Mouse (Mus musculus): ENCODE measurements around the gene Plekhg3. TPM values are rescaled to one million over a fixed set of nuclear protein-coding genes. Genes with fewer than 3 reads are reported as not detected.
A peak's percentile ranks its signal among the peaks of the same experiment; 100 is the strongest.

The Plekhg3 gene
- polyA plus RNA-seq, 1 experiment from 2014 or later = 9.5 TPM

DNA sequence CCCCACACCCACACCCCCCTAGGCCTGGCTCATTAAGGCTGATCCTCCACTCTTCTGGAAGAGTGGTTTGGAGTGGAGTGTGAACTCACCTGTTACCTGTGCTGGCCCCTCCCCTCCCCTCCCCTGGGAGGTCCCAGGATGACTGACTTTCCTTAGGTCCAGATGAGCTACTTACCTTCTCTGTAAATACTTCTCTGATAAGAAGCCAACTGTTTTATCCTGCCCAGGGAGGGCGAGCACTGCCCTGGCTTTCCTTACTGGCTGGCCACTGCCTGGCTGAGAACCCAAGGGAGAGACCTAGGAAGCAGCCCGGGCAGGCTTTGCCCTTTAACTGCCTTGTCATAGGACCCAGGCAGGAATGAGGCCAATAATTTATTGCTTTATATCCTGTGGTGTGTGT lies 47.8 kb downstream of the Plekhg3 start:
- Histone ChIP-seq H3K4me2 (replicated peaks) (no peak overlapping the region), H3K9ac (no peak overlapping the region), H3K27ac (no peak overlapping the region), H3K4me3 (replicated peaks) (no peak overlapping the region), H3K9me3 (no peaks in the 10 kb centered on the region), H3K27me3 (replicated peaks) (no peaks in the 10 kb centered on the region), H3K36me3 (peaks cover 30% of the 10 kb centered on the region), H3K4me1 (replicated peaks) (peaks cover 17% of the 10 kb centered on the region)
- WGBS = 61% methylated on average over 2 of the region's 2 CpGs
- peak; percentile 40 for ATAC-seq

DNA sequence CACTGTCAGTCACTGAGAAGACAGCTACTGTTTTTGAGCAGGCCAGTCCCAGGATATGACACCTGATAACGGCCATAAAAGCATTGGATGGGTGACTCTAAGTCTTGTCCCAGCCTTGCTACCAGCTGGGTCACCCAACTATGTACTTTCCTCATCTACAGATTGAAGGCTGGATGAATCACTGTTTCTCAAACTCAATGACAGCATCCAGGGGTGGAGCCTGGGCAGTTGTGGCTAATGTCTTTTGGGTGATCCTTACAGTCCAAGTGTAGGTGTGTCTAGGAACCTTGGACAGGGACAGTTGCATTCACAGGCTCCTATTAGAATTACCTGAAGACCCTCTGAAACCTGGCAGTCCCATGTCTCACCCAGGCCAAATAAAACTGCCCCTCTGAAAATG lies 49.1 kb downstream of the Plekhg3 start:
- no peak for ATAC-seq
- Histone ChIP-seq H3K4me3 (replicated peaks) (no peak overlapping the region), H3K4me2 (replicated peaks) (no peak overlapping the region), H3K27me3 (replicated peaks) (no peaks in the 10 kb centered on the region), H3K4me1 (replicated peaks) (peaks cover 17% of the 10 kb centered on the region), H3K9ac (no peak overlapping the region), H3K27ac (no peak overlapping the region), H3K36me3 (peaks cover 28% of the 10 kb centered on the region), H3K9me3 (no peaks in the 10 kb centered on the region)
- 76% methylated on average over 1 of the region's 1 CpGs for WGBS

DNA sequence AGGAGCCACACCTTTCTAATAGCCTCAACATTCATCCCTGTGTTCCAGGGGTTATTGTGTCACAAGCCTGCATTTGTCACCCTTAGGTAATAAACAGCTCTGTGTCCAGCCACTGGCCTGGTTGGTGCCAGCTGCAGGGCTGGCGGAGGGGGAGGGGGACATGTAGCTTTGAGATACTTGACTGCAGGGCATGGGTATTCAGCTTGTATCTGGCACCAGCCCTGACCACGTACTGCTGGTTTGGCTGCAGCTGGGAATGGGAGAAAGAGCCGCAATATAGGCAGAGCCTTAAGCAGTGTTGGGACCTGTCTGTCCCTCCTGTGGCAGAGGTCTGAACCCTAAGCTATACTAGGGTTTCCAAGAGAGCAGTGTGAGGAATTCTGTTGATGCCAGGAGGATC lies 51.4 kb downstream of the Plekhg3 start:
- Histone ChIP-seq H3K27ac (no peak overlapping the region), H3K4me3 (replicated peaks) (no peak overlapping the region), H3K27me3 (replicated peaks) (no peaks in the 10 kb centered on the region), H3K9ac (no peak overlapping the region), H3K36me3 (peaks cover 7% of the 10 kb centered on the region; the same call in 1 of the 2 replicates), H3K4me1 (replicated peaks) (peaks cover 17% of the 10 kb centered on the region), H3K9me3 (no peaks in the 10 kb centered on the region), H3K4me2 (replicated peaks) (no peak overlapping the region)
- ATAC-seq = no peak
- 76% methylated on average over 3 of the region's 3 CpGs for WGBS

DNA sequence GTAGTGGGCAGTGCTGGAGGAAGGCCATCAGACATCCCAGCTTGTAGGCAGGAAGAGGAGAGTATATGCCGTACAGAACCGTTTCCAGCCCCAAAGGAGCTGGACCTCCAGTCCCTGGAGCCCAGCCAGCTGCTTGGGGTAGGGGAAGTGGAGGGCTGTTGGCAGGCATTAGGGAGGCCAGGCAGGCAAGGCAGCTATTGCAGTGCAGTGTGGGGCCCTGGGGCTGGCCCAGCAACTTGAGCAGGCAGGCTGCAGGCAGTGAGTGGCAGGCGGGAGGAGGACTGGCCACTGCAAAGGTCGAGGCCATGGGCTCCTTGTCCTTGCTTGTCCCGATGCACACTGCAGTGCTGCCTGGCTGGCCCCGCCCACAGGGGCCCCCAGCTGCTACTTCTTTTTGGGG lies 52.1 kb downstream of the Plekhg3 start:
- no peak overlapping the region for H3K4me3 ChIP-seq (replicated peaks)
- no peak overlapping the region for H3K27ac ChIP-seq
- peak; percentile 42; the same call in 1 of the 2 replicates for ATAC-seq
- H3K9ac ChIP-seq = no peak overlapping the region
- no peaks in the 10 kb centered on the region for H3K27me3 ChIP-seq (replicated peaks)
- H3K9me3 ChIP-seq = no peaks in the 10 kb centered on the region
- 19% methylated on average over 6 of the region's 6 CpGs for WGBS
- H3K4me1 ChIP-seq (replicated peaks) = peaks cover 13% of the 10 kb centered on the region
- 0 out of 2 replicates have a peak overlapping the region, but pooled peaks have one; percentile 9 for H3K4me2 ChIP-seq (replicated peaks)
- no peaks in the 10 kb centered on the region for H3K36me3 ChIP-seq

DNA sequence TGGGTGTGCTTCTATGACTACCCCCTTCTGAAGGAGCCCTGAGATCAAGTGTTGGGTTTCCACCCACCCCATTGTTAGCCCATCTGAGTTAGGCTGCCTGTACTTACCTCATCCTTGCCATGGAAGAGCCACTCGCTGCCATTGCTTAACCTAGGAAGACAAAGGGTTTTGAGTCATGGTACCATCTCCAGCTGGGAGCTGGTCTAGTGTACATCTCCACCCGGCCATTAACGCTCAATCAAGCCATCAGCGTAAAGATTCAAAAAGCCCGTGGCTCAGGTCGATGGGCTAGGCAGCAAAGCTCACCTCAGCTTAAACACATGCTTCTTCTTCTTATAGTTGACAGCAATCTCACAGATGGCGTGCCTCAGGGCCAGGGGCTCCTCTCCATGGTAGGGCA lies 52.8 kb downstream of the Plekhg3 start:
- no peak for ATAC-seq
- H3K27ac ChIP-seq = no peak overlapping the region
- no peak overlapping the region for H3K4me2 ChIP-seq (replicated peaks)
- H3K9ac ChIP-seq = no peak overlapping the region
- H3K9me3 ChIP-seq = no peaks in the 10 kb centered on the region
- H3K4me1 ChIP-seq (replicated peaks) = peaks cover 8% of the 10 kb centered on the region; the same call in 1 of the 2 replicates
- no peak overlapping the region for H3K4me3 ChIP-seq (replicated peaks)
- WGBS = 90% methylated on average over 7 of the region's 7 CpGs
- no peaks in the 10 kb centered on the region for H3K27me3 ChIP-seq (replicated peaks)
- H3K36me3 ChIP-seq = no peaks in the 10 kb centered on the region

DNA sequence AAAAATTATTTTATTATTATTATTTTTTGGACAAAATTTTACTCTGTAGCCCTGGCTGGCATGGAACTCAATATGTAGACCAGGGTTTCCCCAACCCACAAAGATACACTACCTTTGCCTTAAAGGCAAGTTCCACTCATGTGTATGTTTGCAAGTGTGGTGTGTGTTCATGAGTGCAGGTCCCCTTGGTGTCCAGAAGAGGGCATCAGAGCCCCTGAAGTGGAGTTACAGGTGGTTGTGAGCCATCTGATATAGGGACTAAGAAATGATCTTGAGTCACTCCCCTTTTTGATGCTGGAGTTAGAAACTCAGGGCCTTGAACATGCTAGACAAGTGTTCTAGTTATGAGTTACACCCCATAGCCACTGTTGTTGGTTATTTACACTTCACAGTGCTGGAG lies 54.3 kb downstream of the Plekhg3 start:
- ATAC-seq = no peak
- no peak overlapping the region for H3K9ac ChIP-seq
- no peaks in the 10 kb centered on the region for H3K27me3 ChIP-seq (replicated peaks)
- H3K27ac ChIP-seq = no peak overlapping the region
- peaks cover 11% of the 10 kb centered on the region; the same call in 1 of the 2 replicates for H3K4me1 ChIP-seq (replicated peaks)
- no peak overlapping the region for H3K4me3 ChIP-seq (replicated peaks)
- H3K36me3 ChIP-seq = no peaks in the 10 kb centered on the region
- no peak overlapping the region for H3K4me2 ChIP-seq (replicated peaks)
- H3K9me3 ChIP-seq = no peaks in the 10 kb centered on the region

DNA sequence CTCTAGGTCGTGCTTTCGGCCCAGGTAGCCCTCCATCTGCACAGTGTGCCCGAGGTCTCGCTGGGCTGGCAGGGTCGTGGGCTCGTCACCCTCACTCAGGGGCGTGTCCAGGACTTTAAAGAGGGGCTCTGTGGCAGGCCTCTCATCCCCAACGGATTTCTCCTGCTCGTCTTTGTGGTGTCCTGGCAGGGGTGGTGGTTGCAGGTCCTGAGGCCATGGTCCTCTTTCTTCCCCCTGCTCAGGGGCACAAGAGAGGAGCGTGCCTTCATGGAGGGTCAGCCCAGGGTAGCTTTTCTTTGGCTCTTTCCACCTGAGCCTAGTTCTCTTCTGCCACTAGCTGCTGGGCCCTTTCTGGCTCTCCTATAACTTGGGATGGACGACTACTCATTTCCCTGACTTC lies 56.7 kb downstream of the Plekhg3 start:
- WGBS = 74% methylated on average over 11 of the region's 11 CpGs
- Histone ChIP-seq H3K9me3 (no peaks in the 10 kb centered on the region), H3K36me3 (no peaks in the 10 kb centered on the region)

DNA sequence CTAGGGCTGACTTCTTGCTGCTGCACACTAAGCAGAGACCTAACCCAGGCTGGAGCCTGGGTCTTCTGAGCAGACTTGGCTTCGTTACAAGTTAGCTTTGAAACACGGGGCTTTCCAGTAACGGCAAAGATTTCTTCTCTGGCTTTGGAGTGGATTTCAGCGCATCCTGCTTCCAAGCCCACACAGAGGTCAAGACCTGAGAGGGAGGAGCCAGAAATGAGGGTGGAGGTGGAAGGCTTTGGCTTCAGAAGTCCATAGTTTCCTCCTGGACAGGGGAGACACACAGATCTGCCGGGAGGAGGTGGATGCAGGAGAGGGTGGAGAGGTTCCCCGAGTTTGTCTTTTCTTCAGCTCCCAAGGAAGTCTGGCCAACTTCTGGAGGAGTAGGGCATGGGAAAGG lies 58.8 kb downstream of the Plekhg3 start:
- Histone ChIP-seq H3K4me2 (replicated peaks) (no peak overlapping the region), H3K27me3 (replicated peaks) (no peaks in the 10 kb centered on the region), H3K9me3 (no peaks in the 10 kb centered on the region), H3K36me3 (no peaks in the 10 kb centered on the region), H3K27ac (0 out of 2 replicates have a peak overlapping the region, but pooled peaks have one; percentile 4), H3K4me1 (replicated peaks) (peaks cover 14% of the 10 kb centered on the region), H3K4me3 (replicated peaks) (no peak overlapping the region), H3K9ac (no peak overlapping the region)
- 30% methylated on average over 6 of the region's 6 CpGs for WGBS
- ATAC-seq = no peak

More for the DNA sequence above, 56.7 kb downstream of the Plekhg3 start:
- Histone ChIP-seq H3K27me3 (replicated peaks) (no peaks in the 10 kb centered on the region), H3K4me1 (replicated peaks) (peaks cover 10% of the 10 kb centered on the region; the same call in 1 of the 2 replicates), H3K27ac (no peak overlapping the region), H3K4me2 (replicated peaks) (no peak overlapping the region), H3K4me3 (replicated peaks) (no peak overlapping the region), H3K9ac (no peak overlapping the region)
- no peak for ATAC-seq

DNA sequence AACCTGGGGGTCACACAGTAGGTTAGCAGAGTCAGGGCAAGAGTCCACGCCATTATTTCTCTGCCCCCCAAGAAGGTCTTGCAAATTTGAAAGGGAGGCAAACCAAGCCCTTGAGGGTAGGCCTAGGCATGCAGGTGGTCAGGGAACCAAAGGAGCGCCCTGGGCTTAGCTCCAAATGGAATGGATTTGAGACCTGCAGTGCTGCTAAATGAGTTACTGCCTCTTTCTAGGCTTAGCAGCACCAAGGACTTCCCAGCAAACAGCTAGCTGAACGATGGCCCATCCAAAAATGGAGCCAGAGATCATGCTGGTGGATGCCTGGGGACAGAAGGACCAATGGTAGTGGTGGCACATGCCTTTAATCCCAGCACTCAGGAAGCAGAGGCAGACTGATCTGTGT lies 60.3 kb downstream of the Plekhg3 start:
- no peak overlapping the region for H3K9ac ChIP-seq
- no peak overlapping the region for H3K27ac ChIP-seq
- no peaks in the 10 kb centered on the region for H3K27me3 ChIP-seq (replicated peaks)
- H3K4me2 ChIP-seq (replicated peaks) = no peak overlapping the region
- no peak overlapping the region for H3K4me3 ChIP-seq (replicated peaks)
- 82% methylated on average over 3 of the region's 3 CpGs for WGBS
- H3K4me1 ChIP-seq (replicated peaks) = peaks cover 14% of the 10 kb centered on the region
- ATAC-seq = no peak
- H3K9me3 ChIP-seq = no peaks in the 10 kb centered on the region
- H3K36me3 ChIP-seq = no peaks in the 10 kb centered on the region

DNA sequence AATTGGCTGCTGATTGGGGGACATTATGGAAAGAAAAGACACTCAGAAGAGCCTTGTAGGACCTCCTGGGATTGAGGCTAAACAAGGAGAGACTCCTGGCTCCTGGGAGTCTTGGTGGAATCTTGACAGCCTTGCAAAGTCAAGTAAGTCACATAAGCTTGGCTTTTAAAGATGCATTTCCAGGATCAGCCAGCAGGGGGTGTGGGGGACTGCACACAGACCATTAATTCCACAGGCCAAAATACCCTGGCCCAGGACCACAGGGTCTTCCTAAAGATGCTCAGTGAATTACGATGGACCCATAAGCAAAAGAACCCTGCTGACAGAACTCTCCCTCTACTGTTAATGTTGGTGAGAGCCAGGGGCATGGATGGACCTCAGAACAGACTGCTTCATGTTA lies 61.5 kb downstream of the Plekhg3 start:
- H3K27me3 ChIP-seq (replicated peaks) = no peaks in the 10 kb centered on the region
- no peaks in the 10 kb centered on the region for H3K36me3 ChIP-seq
- WGBS = 53% methylated on average over 1 of the region's 1 CpGs
- H3K4me2 ChIP-seq (replicated peaks) = no peak overlapping the region
- no peak overlapping the region for H3K27ac ChIP-seq
- no peaks in the 10 kb centered on the region for H3K9me3 ChIP-seq
- ATAC-seq = no peak
- peaks cover 14% of the 10 kb centered on the region for H3K4me1 ChIP-seq (replicated peaks)
- no peak overlapping the region for H3K9ac ChIP-seq
- no peak overlapping the region for H3K4me3 ChIP-seq (replicated peaks)

DNA sequence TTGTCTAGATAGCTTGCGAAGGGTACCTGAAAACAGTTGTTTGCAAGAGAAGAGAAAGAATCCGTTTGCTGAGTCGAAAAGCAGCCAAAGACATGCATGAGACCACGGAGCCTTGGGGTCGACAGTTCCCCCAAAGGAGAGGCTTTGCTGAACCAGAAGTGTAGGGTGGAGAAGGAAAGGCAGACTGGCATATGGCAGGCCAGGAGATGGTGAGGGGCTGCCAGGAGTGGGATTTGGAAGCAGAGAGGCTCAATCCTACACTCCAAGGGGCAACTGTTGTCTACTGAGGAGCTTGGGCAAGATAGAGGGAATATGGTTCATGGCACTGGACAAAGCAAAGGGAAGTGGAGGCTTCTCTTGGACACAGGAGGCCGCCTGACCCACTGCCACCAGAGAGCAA lies 62.6 kb downstream of the Plekhg3 start:
- Histone ChIP-seq H3K9ac (no peak overlapping the region), H3K4me2 (replicated peaks) (no peak overlapping the region), H3K9me3 (no peaks in the 10 kb centered on the region), H3K27ac (no peak overlapping the region), H3K36me3 (no peaks in the 10 kb centered on the region), H3K4me1 (replicated peaks) (peaks cover 21% of the 10 kb centered on the region), H3K27me3 (replicated peaks) (no peaks in the 10 kb centered on the region), H3K4me3 (replicated peaks) (no peak overlapping the region)
- no peak for ATAC-seq
- 83% methylated on average over 6 of the region's 6 CpGs for WGBS

DNA sequence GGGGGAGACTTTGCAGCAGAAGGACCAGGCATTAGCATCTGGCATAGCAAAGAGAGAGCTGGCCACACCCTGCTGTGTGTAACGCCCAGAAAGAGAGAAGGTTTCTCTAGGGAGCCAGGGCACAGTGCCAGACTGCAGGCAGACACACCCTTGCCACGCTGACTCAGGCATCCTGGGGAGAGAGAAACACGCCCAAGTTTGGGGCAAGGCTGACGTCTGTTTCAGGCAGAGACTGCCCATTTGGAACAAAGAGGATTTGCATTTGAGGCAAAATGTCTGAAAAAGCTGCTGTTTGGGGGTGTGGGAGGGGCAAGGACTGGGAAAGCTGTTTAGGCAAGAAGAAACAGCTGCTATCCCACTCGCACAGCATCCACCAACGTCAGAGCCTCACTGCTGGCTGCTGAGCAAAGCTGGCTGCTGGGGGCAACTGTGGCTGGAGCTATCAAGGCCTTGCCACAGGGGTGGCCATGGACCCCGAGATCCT lies 63.2 kb downstream of the Plekhg3 start:
- peak; percentile 74 for ATAC-seq
- no peaks in the 10 kb centered on the region for H3K36me3 ChIP-seq
- WGBS = 14% methylated on average over 7 of the region's 7 CpGs
- peak overlapping the region; percentile 42; the same call in 1 of the 2 replicates for H3K27ac ChIP-seq
- no peak overlapping the region for H3K9ac ChIP-seq
- H3K9me3 ChIP-seq = no peaks in the 10 kb centered on the region
- H3K4me3 ChIP-seq (replicated peaks) = no peak overlapping the region
- H3K4me2 ChIP-seq (replicated peaks) = no peak overlapping the region
- H3K4me1 ChIP-seq (replicated peaks) = peaks cover 24% of the 10 kb centered on the region
- no peaks in the 10 kb centered on the region for H3K27me3 ChIP-seq (replicated peaks)

DNA sequence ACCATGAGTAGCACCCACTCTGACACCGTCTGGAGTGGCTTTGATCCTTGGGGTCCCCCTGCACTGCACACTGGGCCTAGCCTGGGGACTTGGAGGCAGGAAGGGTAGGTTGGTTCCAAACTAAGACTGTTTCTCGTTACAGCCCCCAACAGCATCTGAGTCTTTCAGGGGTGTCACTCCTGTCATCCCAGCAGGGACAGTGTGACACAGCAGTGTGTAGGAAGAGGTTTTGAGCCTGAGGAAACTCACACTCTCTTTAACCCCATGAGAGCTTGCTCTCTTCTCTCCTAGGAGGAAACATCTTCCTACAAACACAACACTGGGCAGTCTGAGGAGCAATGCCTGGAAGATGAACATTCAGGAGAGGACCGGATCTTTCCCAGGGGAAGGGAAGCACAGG lies 63.9 kb downstream of the Plekhg3 start:
- Histone ChIP-seq H3K4me3 (replicated peaks) (no peak overlapping the region), H3K27ac (peak overlapping the region; percentile 42; the same call in 1 of the 2 replicates), H3K27me3 (replicated peaks) (no peaks in the 10 kb centered on the region), H3K36me3 (no peaks in the 10 kb centered on the region), H3K9ac (no peak overlapping the region), H3K4me2 (replicated peaks) (no peak overlapping the region), H3K4me1 (replicated peaks) (peaks cover 21% of the 10 kb centered on the region), H3K9me3 (no peaks in the 10 kb centered on the region)
- ATAC-seq = no peak
- 67% methylated on average over 3 of the region's 3 CpGs for WGBS

Data from intestine, embryonic 15.5 days (tissue).